Mouse (Mus musculus) megakaryocyte, embryonic 14.5 days (primary cell): ENCODE results near the gene Izumo2.

ENCODE experiments used
- FLI1 ChIP-seq: IDR thresholded peaks from 2 replicates; pipeline ENCODE4 v1.6.1; 2012; ENCODE audit warnings: low read length, inconsistent platforms, mixed read lengths
- GATA1 ChIP-seq: IDR thresholded peaks from 3 replicates; pipeline ENCODE4 v1.6.1; 2012; ENCODE audit warnings: mixed read lengths, low read length, inconsistent platforms, borderline replicate concordance

DNA sequence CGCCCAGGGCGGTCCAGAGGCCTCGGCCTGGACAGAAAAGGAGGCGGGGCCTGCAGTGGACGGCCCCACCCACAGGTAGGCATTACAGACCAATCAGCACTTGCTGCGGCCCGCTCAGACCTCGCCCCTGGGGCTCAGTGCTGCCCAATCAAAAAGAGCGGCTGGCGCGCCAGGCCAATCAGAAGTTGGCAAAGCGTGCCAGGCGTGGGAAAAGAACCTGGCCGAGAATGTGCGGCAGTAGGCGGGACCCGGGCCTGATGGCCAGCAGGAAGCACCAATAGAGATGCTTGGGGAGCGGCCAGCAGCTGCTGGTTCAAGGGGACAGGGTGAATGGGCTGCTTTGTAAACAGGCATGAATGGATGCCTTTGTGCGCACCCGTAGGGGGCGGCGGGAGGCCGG is 37.7 kb upstream of the Izumo2 start, which contains the start of gene Myh14:
- TF ChIP-seq GATA1 (no peak), FLI1 (no peak)
